Mouse (Mus musculus) kidney, embryonic 15.5 days (tissue): ENCODE measurements around the gene Sowahd. TPM values are rescaled to one million over a fixed set of nuclear protein-coding genes. Genes with fewer than 3 reads are reported as not detected.

Experiments used
- polyA plus RNA-seq: library from polyadenylated mRNA; unstranded; fragments of >200 nt; fragmentation: Nextera tagmentation; extraction: Ambion mirVana; gene quantifications from 2 replicates; pipeline ENCODE4 v1.2.1, GENCODE M21; 2015

Sowahd gene
- polyA plus RNA-seq, 1 experiment from 2014 or later, result not detected

Other genes with a start within 250 kb of the Sowahd start
- gene Ube2a, start 174.9 kb upstream of the Sowahd start, polyA plus RNA-seq, result 103 and 118 TPM in 2 replicates
- gene C330007P06Rik, start 174.7 kb upstream of the Sowahd start, polyA plus RNA-seq, result 30.9 and 32.9 TPM in 2 replicates
- gene Nkrf, start 145.9 kb upstream of the Sowahd start, polyA plus RNA-seq, result 1.3 and 1.7 TPM in 2 replicates
- 21.9 and 23.7 TPM in 2 replicates for gene Sept6, start 57.1 kb upstream of the Sowahd start, polyA plus RNA-seq
- 577 and 689 TPM in 2 replicates for gene Rpl39, start 36.6 kb downstream of the Sowahd start, polyA plus RNA-seq
- 23.9 and 24.5 TPM in 2 replicates for gene Upf3b, start 61.5 kb downstream of the Sowahd start, polyA plus RNA-seq
- gene Nkap, start 78.0 kb downstream of the Sowahd start, polyA plus RNA-seq, result 16.0 and 17.5 TPM in 2 replicates
- gene Akap14, start 120.0 kb downstream of the Sowahd start, polyA plus RNA-seq, result 0.12 TPM in 1 of 2 replicates, not detected in the other
- gene Ndufa1, start 142.3 kb downstream of the Sowahd start, polyA plus RNA-seq, result 432 and 490 TPM in 2 replicates
- gene Rnf113a1, start 142.4 kb downstream of the Sowahd start, polyA plus RNA-seq, result 8.9 TPM in 2 replicates
- not detected in 2 replicates for gene Gm9, start 162.2 kb downstream of the Sowahd start, polyA plus RNA-seq
- not detected in 2 replicates for gene Rhox1, start 173.4 kb downstream of the Sowahd start, polyA plus RNA-seq
- not detected in 2 replicates for gene Rhox2a, start 196.1 kb downstream of the Sowahd start, polyA plus RNA-seq
- gene Rhox3a, start 201.1 kb downstream of the Sowahd start, polyA plus RNA-seq, result not detected in 2 replicates
- gene Rhox4a, start 216.5 kb downstream of the Sowahd start, polyA plus RNA-seq, result not detected in 2 replicates